Mouse (Mus musculus): ENCODE measurements around the gene Mdm4. TPM values are rescaled to one million over a fixed set of nuclear protein-coding genes. Genes with fewer than 3 reads are reported as not detected.
A peak's percentile ranks its signal among the peaks of the same experiment; 100 is the strongest.

Gene Mdm4
- polyA plus RNA-seq, 1 experiment from 2014 or later = 38.5 TPM

DNA sequence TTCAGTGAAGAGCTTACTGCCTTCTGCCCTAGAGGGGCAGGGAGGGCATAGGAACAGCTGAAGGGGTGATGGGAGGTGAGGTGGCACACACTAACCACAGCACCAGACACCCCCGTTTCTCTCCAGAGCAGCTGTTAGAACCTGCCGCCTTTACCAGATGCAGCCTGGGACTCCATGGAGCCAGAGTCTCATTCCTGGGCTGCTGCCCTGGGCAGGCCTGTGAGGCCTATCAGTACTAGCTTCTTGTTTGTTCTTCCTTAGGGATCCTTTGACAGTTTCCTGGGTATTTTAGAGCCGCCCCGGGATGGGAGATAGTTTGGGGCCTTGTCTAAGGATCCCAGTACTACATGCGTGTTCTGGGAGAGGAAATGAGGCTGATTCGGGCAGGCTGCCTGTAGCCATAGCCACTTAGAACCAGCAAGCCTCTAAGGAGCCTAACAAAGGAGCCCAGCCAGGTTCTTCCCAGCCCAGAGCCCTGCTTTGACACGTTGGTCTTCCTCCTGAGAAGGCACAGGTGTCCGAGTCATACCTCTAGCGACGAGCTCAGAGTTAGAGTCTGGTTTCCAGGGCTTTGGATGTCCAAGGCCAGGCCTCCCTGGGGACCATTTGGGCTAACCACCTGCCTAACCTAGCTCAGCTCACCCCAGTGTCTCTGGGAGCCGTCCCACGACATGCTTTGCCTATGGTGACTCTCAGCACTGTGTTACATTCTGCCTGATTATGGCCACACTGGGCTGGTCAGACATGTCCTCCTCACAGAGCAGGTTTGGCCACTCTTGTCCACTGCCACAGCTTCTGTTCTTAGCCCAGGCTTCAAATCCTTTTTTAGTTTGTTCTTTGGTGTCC, 39.1 kb upstream of the Mdm4 start:
- peak overlapping the region; percentile 69 for H3K27ac ChIP-seq
- peaks cover 43% of the 10 kb centered on the region for H3K4me1 ChIP-seq
- 82% methylated on average over 12 of the region's 12 CpGs for WGBS
- no peak overlapping the region for H3K4me3 ChIP-seq
- no peaks in the 10 kb centered on the region for H3K9me3 ChIP-seq
- no peak for DNase-seq (ENCODE audit: extremely low spot score, low spot score)
- no peaks in the 10 kb centered on the region for H3K27me3 ChIP-seq (ENCODE audit: poor library complexity, severe bottlenecking)
- peaks cover 86% of the 10 kb centered on the region for H3K36me3 ChIP-seq (replicated peaks)

DNA sequence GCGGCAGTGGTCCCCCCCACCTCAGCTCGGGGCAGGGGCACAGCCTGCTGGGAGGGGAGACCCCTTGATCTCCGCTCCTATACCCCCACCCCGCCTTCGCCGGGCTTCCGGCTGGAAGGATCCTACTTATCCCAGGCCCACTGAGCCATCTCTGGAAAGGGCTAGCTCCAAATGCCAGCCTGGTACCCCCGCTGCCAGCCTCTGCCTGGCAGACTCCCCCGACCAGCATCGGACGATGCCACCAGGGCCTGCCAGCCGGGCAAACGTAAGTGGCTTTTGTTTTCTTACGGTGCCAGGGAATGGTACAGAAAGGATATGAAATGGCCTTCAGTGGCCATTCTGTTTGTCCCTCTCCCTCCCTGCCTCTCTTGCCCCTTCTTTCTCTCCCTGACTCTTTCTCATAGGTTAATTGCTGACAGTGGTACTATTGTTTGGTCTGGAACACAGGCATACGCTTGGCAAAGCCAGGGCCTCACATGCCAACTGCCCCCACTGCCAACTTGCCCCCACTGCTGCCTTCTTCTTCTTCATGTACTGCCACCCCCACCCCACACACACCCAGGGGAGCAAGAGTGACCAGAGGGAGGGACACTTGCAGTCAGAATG, 38.4 kb upstream of the Mdm4 start:
- Histone ChIP-seq H3K4me1 (peaks cover 41% of the 10 kb centered on the region), H3K9me3 (peaks cover 3% of the 10 kb centered on the region; the same call in 1 of the 2 replicates), H3K4me3 (no peak overlapping the region), H3K27ac (peak overlapping the region; percentile 69; the same call in 1 of the 2 replicates), H3K27me3 (ENCODE audit: poor library complexity, severe bottlenecking) (no peaks in the 10 kb centered on the region), H3K36me3 (replicated peaks) (peaks cover 86% of the 10 kb centered on the region)
- DNase-seq (ENCODE audit: extremely low spot score, low spot score) = no peak
- 88% methylated on average over 15 of the region's 15 CpGs for WGBS

DNA sequence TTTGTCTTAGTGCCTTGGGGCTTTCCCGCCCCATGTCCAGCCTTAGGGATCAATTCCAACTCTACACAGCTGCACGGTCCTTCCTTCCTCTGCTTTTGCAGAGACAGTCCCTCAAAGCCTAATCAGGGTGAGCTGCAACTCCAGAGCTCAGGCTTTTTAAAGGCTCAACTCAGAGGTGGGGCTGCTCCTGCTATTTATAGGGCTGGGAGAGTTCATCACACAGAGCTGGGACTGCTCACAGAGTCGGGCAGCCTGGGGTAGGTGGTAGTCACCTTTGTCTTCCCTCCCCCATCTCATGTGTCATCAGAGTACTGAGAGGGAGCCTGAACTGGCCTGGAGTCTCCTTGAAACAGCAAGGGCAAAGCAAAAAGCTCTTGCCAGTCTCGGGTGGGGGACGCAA, 37.9 kb upstream of the Mdm4 start:
- Histone ChIP-seq H3K4me3 (no peak overlapping the region), H3K4me1 (peaks cover 36% of the 10 kb centered on the region), H3K9me3 (peaks cover 7% of the 10 kb centered on the region; the same call in 1 of the 2 replicates), H3K27ac (peak overlapping the region; percentile 69; the same call in 1 of the 2 replicates), H3K36me3 (replicated peaks) (peaks cover 86% of the 10 kb centered on the region), H3K27me3 (ENCODE audit: poor library complexity, severe bottlenecking) (no peaks in the 10 kb centered on the region)
- 70% methylated on average over 5 of the region's 5 CpGs for WGBS
- DNase-seq (ENCODE audit: extremely low spot score, low spot score) = no peak

DNA sequence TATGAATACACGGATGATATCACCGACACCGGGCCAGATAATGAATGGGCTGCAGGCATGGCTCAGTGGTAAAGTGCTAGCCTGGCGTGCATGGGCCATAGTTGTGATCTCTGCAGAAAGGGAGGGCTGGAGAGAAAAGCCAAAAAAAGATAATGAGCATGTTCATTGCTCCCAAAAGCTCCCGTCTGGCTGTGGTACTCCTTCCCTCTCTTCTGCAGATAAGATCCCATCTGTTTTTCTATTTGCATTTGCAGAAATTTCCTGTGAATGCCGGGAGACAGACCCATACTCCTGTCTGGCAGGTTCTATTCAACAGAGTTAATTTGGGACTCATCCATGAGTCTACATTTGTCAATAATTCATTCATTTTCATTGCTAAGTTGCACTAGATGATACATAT, 32.8 kb upstream of the Mdm4 start:
- DNase-seq (ENCODE audit: extremely low spot score, low spot score) = no peak
- peaks cover 24% of the 10 kb centered on the region for H3K4me1 ChIP-seq
- H3K36me3 ChIP-seq (replicated peaks) = peaks cover 62% of the 10 kb centered on the region
- H3K4me3 ChIP-seq = no peak overlapping the region
- WGBS = 95% methylated on average over 6 of the region's 6 CpGs
- H3K27me3 ChIP-seq (ENCODE audit: poor library complexity, severe bottlenecking) = no peaks in the 10 kb centered on the region
- H3K27ac ChIP-seq = no peak overlapping the region
- H3K9me3 ChIP-seq = peaks cover 7% of the 10 kb centered on the region; the same call in 1 of the 2 replicates

DNA sequence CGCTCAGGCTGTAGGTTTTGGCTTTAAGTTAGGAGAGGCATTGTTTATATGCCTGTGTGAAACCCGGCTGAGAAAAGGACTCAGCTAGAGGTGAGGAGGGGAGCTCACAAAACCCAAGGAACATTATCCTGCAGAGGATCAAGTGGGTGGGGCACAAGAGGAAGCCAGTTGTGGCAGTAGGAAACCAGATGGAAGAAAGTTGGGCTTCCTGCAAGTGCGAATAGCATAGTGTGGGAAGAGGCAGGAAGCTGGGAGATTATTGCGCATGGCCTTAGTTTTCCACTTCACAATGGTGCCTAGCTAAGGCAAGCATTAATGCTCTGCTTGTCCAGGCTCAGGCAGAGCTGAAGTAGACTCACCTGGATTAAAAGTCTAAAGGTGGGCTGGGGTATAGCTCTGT, 30.3 kb upstream of the Mdm4 start:
- Histone ChIP-seq H3K4me1 (peaks cover 42% of the 10 kb centered on the region), H3K27me3 (ENCODE audit: poor library complexity, severe bottlenecking) (no peaks in the 10 kb centered on the region), H3K4me3 (no peak overlapping the region), H3K36me3 (replicated peaks) (peaks cover 38% of the 10 kb centered on the region), H3K27ac (no peak overlapping the region), H3K9me3 (peaks cover 7% of the 10 kb centered on the region; the same call in 1 of the 2 replicates)
- 54% methylated on average over 4 of the region's 4 CpGs for WGBS
- DNase-seq (ENCODE audit: extremely low spot score, low spot score) = no peak

DNA sequence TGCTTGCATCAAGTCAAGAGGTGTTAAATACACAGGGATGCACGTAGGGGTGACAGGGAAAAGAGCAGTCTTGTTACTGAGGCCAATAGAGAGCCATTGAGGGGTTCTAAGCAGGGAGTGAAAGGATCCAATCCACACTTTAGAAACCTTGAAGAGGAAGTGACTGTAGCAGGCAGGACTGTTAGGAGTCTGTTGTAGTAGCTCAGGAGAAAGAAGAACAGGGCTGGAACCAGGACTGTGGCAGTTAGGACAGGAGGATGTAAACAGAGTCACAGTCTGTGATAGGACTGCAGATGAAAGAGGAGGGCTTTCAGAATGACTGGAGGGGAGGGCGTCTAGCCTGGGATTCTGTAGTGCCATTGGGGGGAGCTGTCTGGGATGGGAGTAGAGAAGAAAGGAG, 29.2 kb upstream of the Mdm4 start:
- Histone ChIP-seq H3K27ac (no peak overlapping the region), H3K4me3 (no peak overlapping the region), H3K9me3 (peaks cover 7% of the 10 kb centered on the region; the same call in 1 of the 2 replicates), H3K27me3 (ENCODE audit: poor library complexity, severe bottlenecking) (no peaks in the 10 kb centered on the region), H3K4me1 (peaks cover 42% of the 10 kb centered on the region), H3K36me3 (replicated peaks) (peaks cover 33% of the 10 kb centered on the region)
- WGBS = 51% methylated on average over 2 of the region's 2 CpGs
- DNase-seq (ENCODE audit: extremely low spot score, low spot score) = no peak

DNA sequence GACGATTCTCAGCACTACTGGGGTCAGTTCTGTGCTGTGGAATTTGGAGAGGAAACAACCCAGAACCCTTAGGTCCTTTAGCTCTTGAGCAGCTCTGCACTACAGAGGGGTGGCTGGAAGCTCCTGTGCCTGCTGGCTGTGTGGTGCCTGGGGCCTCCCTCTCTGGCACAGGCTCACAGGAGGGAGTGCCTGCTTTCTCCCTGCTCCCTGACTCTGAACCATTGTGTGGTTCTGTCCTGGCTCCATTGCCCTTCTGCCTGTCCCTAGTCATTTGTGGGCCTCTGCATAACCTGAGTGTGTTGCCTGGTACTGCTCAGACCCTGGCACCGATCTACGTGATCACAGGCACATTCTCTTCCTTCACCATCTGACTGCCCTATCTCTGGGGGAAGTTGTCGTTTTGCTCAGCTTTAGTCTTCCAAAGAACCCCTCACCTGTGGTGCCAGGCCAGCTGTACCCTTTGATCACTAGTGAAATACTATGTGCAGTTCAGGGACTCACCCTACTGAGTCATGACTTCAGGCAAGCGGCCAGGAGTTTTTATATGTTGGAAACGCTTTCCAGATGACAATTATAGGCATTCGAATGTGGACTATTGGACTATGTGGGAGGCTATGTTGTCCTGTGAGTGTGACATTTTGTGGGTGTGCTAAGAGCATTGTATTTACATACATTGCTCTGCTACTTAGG, 27.1 kb upstream of the Mdm4 start:
- Histone ChIP-seq H3K4me3 (no peak overlapping the region), H3K27ac (peak overlapping the region; percentile 56; the same call in 1 of the 2 replicates), H3K36me3 (replicated peaks) (peaks cover 12% of the 10 kb centered on the region), H3K27me3 (ENCODE audit: poor library complexity, severe bottlenecking) (no peaks in the 10 kb centered on the region), H3K4me1 (peaks cover 62% of the 10 kb centered on the region), H3K9me3 (no peaks in the 10 kb centered on the region)
- no peak for DNase-seq (ENCODE audit: extremely low spot score, low spot score)
- WGBS = 80% methylated on average over 7 of the region's 7 CpGs

DNA sequence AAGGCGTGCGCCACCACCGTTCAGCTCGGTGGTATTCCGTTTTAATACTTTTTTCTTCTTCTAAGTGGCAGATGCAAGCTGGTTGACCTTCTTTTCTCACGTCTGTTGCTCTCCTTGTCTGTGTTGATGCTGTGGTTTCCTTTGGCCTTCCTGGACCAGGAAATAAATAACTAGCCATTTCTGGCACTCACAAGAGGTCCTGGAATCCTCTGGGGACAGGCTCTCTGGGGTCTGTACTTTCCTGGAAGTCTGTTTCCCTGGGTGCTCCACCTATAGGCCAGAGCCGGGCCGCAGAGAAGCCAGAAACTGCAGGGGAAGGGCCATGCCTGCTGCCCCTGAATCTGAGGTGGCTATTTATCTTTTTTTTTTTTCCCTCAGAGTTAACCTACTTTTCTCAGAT, 24.0 kb upstream of the Mdm4 start:
- H3K36me3 ChIP-seq (replicated peaks) = peaks cover 4% of the 10 kb centered on the region; the same call in 1 of the 2 replicates
- no peak overlapping the region for H3K4me3 ChIP-seq
- H3K27ac ChIP-seq = no peak overlapping the region
- H3K4me1 ChIP-seq = peaks cover 70% of the 10 kb centered on the region
- no peaks in the 10 kb centered on the region for H3K27me3 ChIP-seq (ENCODE audit: poor library complexity, severe bottlenecking)
- WGBS = 81% methylated on average over 8 of the region's 8 CpGs
- H3K9me3 ChIP-seq = no peaks in the 10 kb centered on the region
- no peak for DNase-seq (ENCODE audit: extremely low spot score, low spot score)

DNA sequence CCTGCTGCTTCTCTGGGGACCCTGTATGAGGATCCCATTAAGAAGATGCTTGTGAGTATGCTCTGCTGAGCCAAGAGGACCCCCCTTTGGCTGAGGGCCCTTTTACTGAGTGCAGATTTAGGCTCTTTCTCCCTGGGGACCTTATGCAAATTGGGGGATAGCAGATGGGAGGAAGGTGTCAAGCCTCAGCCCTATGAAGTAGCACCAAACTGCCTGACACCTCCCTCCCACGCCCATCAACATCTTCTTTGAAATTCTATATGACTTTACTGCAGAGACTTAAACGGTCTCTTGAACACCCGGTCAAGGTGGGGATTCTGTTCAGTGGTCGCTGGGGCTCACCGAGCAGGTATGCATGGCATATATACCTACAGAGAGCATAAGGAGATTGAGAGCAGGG, 22.7 kb upstream of the Mdm4 start:
- H3K9me3 ChIP-seq = no peaks in the 10 kb centered on the region
- no peak overlapping the region for H3K4me3 ChIP-seq
- DNase-seq (ENCODE audit: extremely low spot score, low spot score) = no peak
- no peaks in the 10 kb centered on the region for H3K27me3 ChIP-seq (ENCODE audit: poor library complexity, severe bottlenecking)
- peak overlapping the region; percentile 16; the same call in 1 of the 2 replicates for H3K27ac ChIP-seq
- peaks cover 4% of the 10 kb centered on the region; the same call in 1 of the 2 replicates for H3K36me3 ChIP-seq (replicated peaks)
- WGBS = 77% methylated on average over 5 of the region's 5 CpGs
- peaks cover 75% of the 10 kb centered on the region for H3K4me1 ChIP-seq

DNA sequence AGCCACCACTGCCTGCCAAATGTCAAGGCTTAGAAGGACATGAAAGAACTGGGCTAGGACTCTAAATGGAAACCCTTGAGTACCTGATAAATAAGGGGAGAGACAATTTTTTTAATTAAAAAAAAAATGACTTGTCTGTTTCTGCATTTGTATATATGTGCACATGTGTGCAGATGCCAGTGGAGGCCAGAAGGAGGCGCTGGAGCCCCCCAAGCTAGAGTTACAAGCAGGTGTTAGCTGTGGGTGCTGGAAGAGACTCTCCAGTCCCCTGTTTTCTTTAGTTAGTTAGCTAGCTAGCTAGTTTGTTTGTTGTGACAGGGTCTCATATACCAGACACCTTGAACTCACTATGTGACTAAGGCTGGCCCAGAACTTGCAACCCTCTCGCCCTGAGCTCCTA, 21.5 kb upstream of the Mdm4 start:
- DNase-seq (ENCODE audit: extremely low spot score, low spot score) = no peak
- Histone ChIP-seq H3K36me3 (replicated peaks) (peaks cover 4% of the 10 kb centered on the region; the same call in 1 of the 2 replicates), H3K27ac (peak overlapping the region; percentile 25; the same call in 1 of the 2 replicates), H3K9me3 (no peaks in the 10 kb centered on the region), H3K4me3 (no peak overlapping the region), H3K4me1 (peaks cover 75% of the 10 kb centered on the region), H3K27me3 (ENCODE audit: poor library complexity, severe bottlenecking) (no peaks in the 10 kb centered on the region)
- 87% methylated on average over 2 of the region's 2 CpGs for WGBS

DNA sequence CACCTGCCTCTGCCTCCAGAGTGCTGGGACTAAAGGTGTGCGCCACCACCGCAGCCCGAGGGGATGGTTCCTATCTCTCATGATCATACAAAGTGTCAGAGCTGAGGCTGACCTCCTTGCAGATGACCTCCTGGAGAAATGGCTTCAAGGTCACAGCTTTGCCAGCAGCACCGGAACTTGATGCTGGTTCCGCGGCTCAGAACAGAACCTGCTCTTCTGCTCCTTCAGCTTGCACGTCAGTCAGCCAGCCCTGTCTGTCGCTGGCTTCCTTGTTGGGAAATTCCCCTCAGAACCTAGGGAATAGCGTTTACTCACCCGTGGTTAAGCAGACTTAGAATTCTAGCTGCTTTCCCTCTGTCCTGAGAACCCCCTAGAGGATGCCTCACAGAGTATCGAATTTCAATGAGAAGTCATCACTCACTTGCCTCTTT, 19.7 kb upstream of the Mdm4 start:
- WGBS = 27% methylated on average over 11 of the region's 11 CpGs
- peak overlapping the region; percentile 20; the same call in 1 of the 2 replicates for H3K4me3 ChIP-seq
- H3K27ac ChIP-seq = peak overlapping the region; percentile 66
- H3K36me3 ChIP-seq (replicated peaks) = peaks cover 4% of the 10 kb centered on the region; the same call in 1 of the 2 replicates
- H3K27me3 ChIP-seq (ENCODE audit: poor library complexity, severe bottlenecking) = no peaks in the 10 kb centered on the region
- H3K9me3 ChIP-seq = no peaks in the 10 kb centered on the region
- no peak for DNase-seq (ENCODE audit: extremely low spot score, low spot score)
- peaks cover 85% of the 10 kb centered on the region for H3K4me1 ChIP-seq

DNA sequence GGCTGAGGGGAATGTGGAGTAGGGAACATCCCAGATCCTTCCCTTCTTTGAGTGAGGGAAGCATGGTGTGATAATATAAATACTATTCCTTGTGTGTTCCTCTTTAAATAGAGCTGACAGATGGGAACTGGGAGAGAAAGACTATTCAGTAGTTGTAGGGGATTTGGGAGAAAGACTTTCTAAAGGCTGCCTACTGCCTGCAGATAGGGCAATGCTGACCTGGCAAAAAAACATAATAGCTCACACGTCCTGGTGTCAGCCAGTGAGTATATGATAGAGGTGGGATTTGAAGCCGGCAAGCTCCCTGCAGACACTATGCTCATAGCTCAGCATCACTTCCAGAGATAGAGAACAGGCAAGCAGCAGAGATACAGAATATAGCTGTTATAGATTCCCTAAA, 18.3 kb upstream of the Mdm4 start:
- no peaks in the 10 kb centered on the region for H3K9me3 ChIP-seq
- WGBS = 44% methylated on average over 2 of the region's 2 CpGs
- peaks cover 11% of the 10 kb centered on the region; the same call in 1 of the 2 replicates for H3K27me3 ChIP-seq (ENCODE audit: poor library complexity, severe bottlenecking)
- peaks cover 84% of the 10 kb centered on the region for H3K4me1 ChIP-seq
- no peak overlapping the region for H3K27ac ChIP-seq
- H3K36me3 ChIP-seq (replicated peaks) = peaks cover 4% of the 10 kb centered on the region; the same call in 1 of the 2 replicates
- peak overlapping the region; percentile 21; the same call in 1 of the 2 replicates for H3K4me3 ChIP-seq
- no peak for DNase-seq (ENCODE audit: extremely low spot score, low spot score)

Data from forebrain, embryonic 10.5 days (tissue).